ENCODE assay signal across 18 mouse cellular contexts in the genomic region with DNA sequence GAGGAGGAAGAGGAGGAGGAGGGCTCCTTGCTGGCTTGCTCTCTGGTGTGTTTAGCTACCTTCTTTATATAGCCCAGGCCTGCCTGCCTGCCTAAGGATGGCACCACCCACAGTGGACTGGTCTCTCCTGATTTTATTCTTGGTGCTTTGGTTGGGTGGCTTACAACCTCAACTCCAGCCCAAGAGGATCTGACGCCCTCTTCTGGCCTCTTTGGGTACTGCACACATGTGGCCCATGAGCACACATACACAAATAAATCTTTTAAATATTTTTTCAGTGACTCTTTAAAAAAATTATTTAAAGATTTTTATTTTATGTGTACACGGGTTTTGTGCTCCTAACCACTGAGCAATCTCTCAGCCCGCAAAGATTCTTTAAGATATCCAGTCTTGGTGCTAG. TPM values are rescaled to one million over a fixed set of nuclear protein-coding genes. Genes with fewer than 3 reads are reported as not detected.
DNase-seq lines count a peak whose midpoint lies in the region; ATAC-seq and TF ChIP-seq lines count a peak whose summit lies in the region.
"Had no signal": no experiment of that assay in that cellular context is flagged by ENCODE, and none has a peak within 500 bp of the region (broad histone marks: within the 10 kb centered on the region; RNA-seq: fewer than 3 reads in every experiment).

No protein-coding gene starts in this region.

- no peaks in the 10 kb centered on the region for H3K79me2 ChIP-seq in CH12.LX (replicated peaks; ENCODE audit: control insufficient read depth, extremely low read depth, insufficient read depth, poor library complexity, severe bottlenecking)

- no peak for ATAC-seq in forebrain, postnatal 0 days
- no peak for ATAC-seq in forebrain, embryonic 15.5 days (replicated peaks)
- ATAC-seq: intestine, embryonic 15.5 days had no signal

- no peaks in the 10 kb centered on the region for H3K9me3 ChIP-seq in forebrain, postnatal 0 days (ENCODE audit: low read length)
- H3K9me3 ChIP-seq in forebrain, embryonic 15.5 days = no peaks in the 10 kb centered on the region
- H3K9me3 ChIP-seq in CH12.LX (replicated peaks; ENCODE audit: low read length) = peaks cover 22% of the 10 kb centered on the region
- no peaks in the 10 kb centered on the region for H3K9me3 ChIP-seq in embryonic facial prominence, embryonic 10.5 days
- H3K9me3 ChIP-seq: embryonic facial prominence, embryonic 12.5 days; intestine, embryonic 15.5 days; liver, embryonic 13.5 days; neural tube, embryonic 13.5 days had no signal

- peak; percentile 34; the same call in 1 of the 2 replicates for TF ChIP-seq CTCF in forebrain, postnatal 0 days (IDR thresholded peaks at IDR 0.05; ENCODE audit: low read depth)
- peak; percentile 44 for TF ChIP-seq CTCF in left cerebral cortex, adult 2 months (IDR thresholded peaks at IDR 0.05)
- peak; percentile 34 to 37; a peak in 3 of 4 replicates for TF ChIP-seq CTCF in CH12.LX (conservative IDR thresholded peaks at IDR 0.05 in 1 of 2, IDR thresholded peaks at IDR 0.05 in 1 of 2; ENCODE audit: low read depth in 2 of 2, low read length in 2 of 2)
- 0 out of 2 replicates have a peak, but pooled peaks have one; percentile 15 for TF ChIP-seq CTCF in cortical plate, adult 2 months (IDR thresholded peaks at IDR 0.05; ENCODE audit: extremely low read depth, insufficient read depth, low read length)

- no peaks in the 10 kb centered on the region for H3K36me3 ChIP-seq in forebrain, postnatal 0 days (ENCODE audit: insufficient read depth)
- no peaks in the 10 kb centered on the region for H3K36me3 ChIP-seq in forebrain, embryonic 15.5 days
- no peaks in the 10 kb centered on the region for H3K36me3 ChIP-seq in CH12.LX (replicated peaks in 1 of 2; ENCODE audit: control insufficient read depth in 1 of 2, insufficient read depth in 1 of 2, low read length in 1 of 2)
- no peaks in the 10 kb centered on the region for H3K36me3 ChIP-seq in embryonic facial prominence, embryonic 10.5 days (replicated peaks)
- H3K36me3 ChIP-seq: embryonic facial prominence, embryonic 12.5 days; intestine, embryonic 15.5 days; liver, embryonic 13.5 days; neural tube, embryonic 13.5 days had no signal

- no peak overlapping the region for H3K4me2 ChIP-seq in forebrain, postnatal 0 days (ENCODE audit: low read depth)
- no peak overlapping the region for H3K4me2 ChIP-seq in forebrain, embryonic 15.5 days (replicated peaks)
- no peak overlapping the region for H3K4me2 ChIP-seq in CH12.LX (ENCODE audit: insufficient read depth, low read depth, poor library complexity, severe bottlenecking)
- H3K4me2 ChIP-seq: embryonic facial prominence, embryonic 12.5 days; heart, embryonic 11.5 days; intestine, embryonic 15.5 days; liver, embryonic 13.5 days; neural tube, embryonic 13.5 days had no signal

- H3K9ac ChIP-seq in forebrain, postnatal 0 days = no peak overlapping the region
- H3K9ac ChIP-seq in forebrain, embryonic 15.5 days (replicated peaks) = no peak overlapping the region
- no peak overlapping the region for H3K9ac ChIP-seq in CH12.LX (ENCODE audit: insufficient read depth, low read depth)
- H3K9ac ChIP-seq: embryonic facial prominence, embryonic 12.5 days; intestine, embryonic 15.5 days; liver, embryonic 13.5 days; neural tube, embryonic 13.5 days had no signal

- peaks cover 3% of the 10 kb centered on the region; the same call in 1 of the 2 replicates for H3K4me1 ChIP-seq in forebrain, postnatal 0 days (ENCODE audit: insufficient read depth)
- H3K4me1 ChIP-seq in forebrain, embryonic 15.5 days = peaks cover 3% of the 10 kb centered on the region
- peaks cover 13% of the 10 kb centered on the region in 2 experiments; a peak in 3 of 4 replicates for H3K4me1 ChIP-seq in CH12.LX (ENCODE audit: control insufficient read depth in 1 of 2, insufficient read depth in 2 of 2)
- no peaks in the 10 kb centered on the region for H3K4me1 ChIP-seq in cortical plate, adult 2 months (ENCODE audit: control insufficient read depth, insufficient read depth, low read length)
- H3K4me1 ChIP-seq in embryonic facial prominence, embryonic 10.5 days = peaks cover 5% of the 10 kb centered on the region; the same call in 1 of the 2 replicates
- H3K4me1 ChIP-seq: embryonic facial prominence, embryonic 12.5 days; liver, embryonic 13.5 days had no signal

- dilution Hi-C loops in CH12.LX (cut with MboI; ENCODE audit: extremely low pct_ligation_motif_present, extremely low pct_unique_long_range_greater_than_20kb, low sequenced_read_pairs) = no loop called here

- 59% methylated on average over 3 of the region's 3 CpGs for WGBS in forebrain, postnatal 0 days
- 56% methylated on average over 3 of the region's 3 CpGs for WGBS in forebrain, embryonic 15.5 days
- 56% methylated on average over 3 of the region's 3 CpGs for WGBS in embryonic facial prominence, embryonic 10.5 days

- no peak overlapping the region for H3K27ac ChIP-seq in forebrain, postnatal 0 days (ENCODE audit: low read depth, low read length)
- no peak overlapping the region for H3K27ac ChIP-seq in forebrain, embryonic 15.5 days (replicated peaks)
- no peak overlapping the region for H3K27ac ChIP-seq in left cerebral cortex, adult 2 months
- H3K27ac ChIP-seq in CH12.LX (ENCODE audit: insufficient read depth, low read depth) = no peak overlapping the region
- H3K27ac ChIP-seq in cortical plate, adult 2 months (ENCODE audit: insufficient read depth, low read length) = no peak overlapping the region
- no peak overlapping the region for H3K27ac ChIP-seq in embryonic facial prominence, embryonic 10.5 days (replicated peaks)
- H3K27ac ChIP-seq: embryonic facial prominence, embryonic 12.5 days; intestine, embryonic 15.5 days; liver, embryonic 13.5 days; neural tube, embryonic 13.5 days had no signal

- no peak for DNase-seq in forebrain, postnatal 0 days
- no peak for DNase-seq in left cerebral cortex, adult 2 months (ENCODE audit: extremely low spot score in 1 of 2, low spot score in 2 of 2)
- no peak for DNase-seq in left cerebral cortex, postnatal 25 days (ENCODE audit: low spot score in 2 of 2)
- DNase-seq in CH12.LX (ENCODE audit: extremely low read depth) = no peak
- DNase-seq in embryonic facial prominence, embryonic 10.5 days (ENCODE audit: low spot score) = no peak
- DNase-seq in cerebellum, adult 9-10 months = no peak
- DNase-seq: cerebellum, postnatal 25 days; liver, embryonic 13.5 days had no signal

- intact Hi-C loops in left cerebral cortex, adult 2 months (cut with DNase I) = no loop called here
- intact Hi-C loops in left cerebral cortex, postnatal 25 days (cut with DNase I) = no loop called here

- no peak overlapping the region for H3K4me3 ChIP-seq in forebrain, postnatal 0 days (ENCODE audit: low read depth, low read length)
- H3K4me3 ChIP-seq in forebrain, embryonic 15.5 days = no peak overlapping the region
- H3K4me3 ChIP-seq in left cerebral cortex, adult 2 months = no peak overlapping the region
- H3K4me3 ChIP-seq in CH12.LX (replicated peaks in 1 of 3; ENCODE audit: low read depth in 2 of 3, low read length in 2 of 3, poor library complexity in 1 of 3) = no peak overlapping the region
- H3K4me3 ChIP-seq in cortical plate, adult 2 months (ENCODE audit: insufficient read depth, low read length) = no peak overlapping the region
- no peak overlapping the region for H3K4me3 ChIP-seq in embryonic facial prominence, embryonic 10.5 days
- H3K4me3 ChIP-seq: embryonic facial prominence, embryonic 12.5 days; intestine, embryonic 15.5 days; liver, embryonic 13.5 days; neural tube, embryonic 13.5 days had no signal

- no peak for TF ChIP-seq EP300 in CH12.LX (IDR thresholded peaks at IDR 0.05; ENCODE audit: low read length)

- in situ Hi-C loops in CH12.LX (cut with MboI; ENCODE audit: low pct_ligation_motif_present, low pct_unique_long_range_greater_than_20kb, low sequenced_read_pairs) = no loop called here

- no peaks in the 10 kb centered on the region for H3K27me3 ChIP-seq in forebrain, postnatal 0 days (ENCODE audit: insufficient read depth, low read length)
- H3K27me3 ChIP-seq in forebrain, embryonic 15.5 days = no peaks in the 10 kb centered on the region
- peaks cover 56% of the 10 kb centered on the region for H3K27me3 ChIP-seq in CH12.LX (replicated peaks)
- H3K27me3 ChIP-seq in embryonic facial prominence, embryonic 10.5 days (replicated peaks; ENCODE audit: low read depth, poor library complexity, severe bottlenecking) = no peaks in the 10 kb centered on the region
- H3K27me3 ChIP-seq: embryonic facial prominence, embryonic 12.5 days; intestine, embryonic 15.5 days; liver, embryonic 13.5 days; neural tube, embryonic 13.5 days had no signal

- TF ChIP-seq RAD21 in CH12.LX (IDR thresholded peaks at IDR 0.05; ENCODE audit: low read depth, low read length) = no peak; the same call in none of the 2 replicates

- TF ChIP-seq POLR2A in CH12.LX (IDR thresholded peaks at IDR 0.05; ENCODE audit: low read depth, low read length) = no peak
- TF ChIP-seq POLR2A in cortical plate, adult 2 months (IDR thresholded peaks at IDR 0.05; ENCODE audit: extremely low read depth, insufficient read depth, low read length) = no peak

TF ChIP-seq in CH12.LX, 34 proteins besides CTCF, POLR2A, EP300 and RAD21 (continues in another document):
- TF ChIP-seq JUN (IDR thresholded peaks at IDR 0.05; ENCODE audit: insufficient read depth, low read depth, low read length) (no peak), NRF1 (IDR thresholded peaks at IDR 0.05; ENCODE audit: low read depth, low read length) (no peak)

RNA-seq across cellular contexts. Expression of gene Myl2, which starts 25.0 kb away (rescaled TPM):
- 0.38 and 2.9 TPM in 2 replicates for total RNA-seq in forebrain, postnatal 0 days (2014; rRNA removed)
- polyA plus RNA-seq in forebrain, postnatal 0 days (2015; fragmentation: Nextera tagmentation; extraction: Ambion mirVana) = 1.7 TPM in 2 replicates
- polyA plus RNA-seq in forebrain, embryonic 15.5 days (2015; fragmentation: Nextera tagmentation; extraction: Ambion mirVana) = 0.28 and 3.6 TPM in 2 replicates
- 1 to 10 TPM in 1 of 2 experiments, under 1 TPM in 1; 0.86 to 1.4 TPM for total RNA-seq in left cerebral cortex, adult 2 months (2021)
- total RNA-seq in left cerebral cortex, postnatal 25 days (2021) = not detected
- total RNA-seq in CH12.LX (2012; rRNA removed) = not detected in 2 replicates
- total RNA-seq in CH12.LX (2014; rRNA removed) = not detected in 2 replicates
- not detected in 2 replicates for polyA plus RNA-seq in CH12.LX (2012; ENCODE audit: insufficient read length, low read depth)
- 2.3 and 2.4 TPM in 2 replicates for polyA plus RNA-seq in cortical plate, adult 2 months (2012; rRNA removed)
- 0.57 TPM in 1 of 2 replicates, not detected in the other for polyA plus RNA-seq in embryonic facial prominence, embryonic 10.5 days (2016; fragmentation: Nextera tagmentation; extraction: Ambion mirVana)
- total RNA-seq: adrenal gland, adult 18-20 months; hematopoietic stem cell, adult 5-6 weeks; megakaryocyte progenitor cell, adult 5-6 weeks had no signal
- polyA plus RNA-seq: C2C12 had no signal

RNA-seq across cellular contexts. Expression of gene Cux2, which starts 25.8 kb away (rescaled TPM):
- total RNA-seq in forebrain, postnatal 0 days (2014; rRNA removed) = 44.0 and 52.4 TPM in 2 replicates
- polyA plus RNA-seq in forebrain, postnatal 0 days (2015; fragmentation: Nextera tagmentation; extraction: Ambion mirVana) = 16.2 and 16.7 TPM in 2 replicates
- 32.3 and 33.7 TPM in 2 replicates for polyA plus RNA-seq in forebrain, embryonic 15.5 days (2015; fragmentation: Nextera tagmentation; extraction: Ambion mirVana)
- 100 to 1,000 TPM; 194 to 215 TPM for total RNA-seq in left cerebral cortex, adult 2 months (2021)
- 100 to 1,000 TPM; 196 to 205 TPM for total RNA-seq in left cerebral cortex, postnatal 25 days (2021)
- total RNA-seq in CH12.LX (2012; rRNA removed) = 0.17 TPM in 1 of 2 replicates, not detected in the other
- not detected in 2 replicates for total RNA-seq in CH12.LX (2014; rRNA removed)
- polyA plus RNA-seq in CH12.LX (2012; ENCODE audit: insufficient read length, low read depth) = not detected in 2 replicates
- 104 and 109 TPM in 2 replicates for polyA plus RNA-seq in cortical plate, adult 2 months (2012; rRNA removed)
- polyA plus RNA-seq in embryonic facial prominence, embryonic 10.5 days (2016; fragmentation: Nextera tagmentation; extraction: Ambion mirVana) = 4.9 and 5.1 TPM in 2 replicates
- total RNA-seq: hematopoietic stem cell, adult 5-6 weeks had no signal
